Mouse (Mus musculus) kidney, postnatal 4 days (tissue): ENCODE results near the gene Utp14b.

Experiments
- DNase-seq, 2 experiments: peaks; one replicate each; pipeline ENCODE4 v3.0.0; 2021; ENCODE audit warnings: mixed read lengths in 2 of 2

Gene Utp14b

DNA sequence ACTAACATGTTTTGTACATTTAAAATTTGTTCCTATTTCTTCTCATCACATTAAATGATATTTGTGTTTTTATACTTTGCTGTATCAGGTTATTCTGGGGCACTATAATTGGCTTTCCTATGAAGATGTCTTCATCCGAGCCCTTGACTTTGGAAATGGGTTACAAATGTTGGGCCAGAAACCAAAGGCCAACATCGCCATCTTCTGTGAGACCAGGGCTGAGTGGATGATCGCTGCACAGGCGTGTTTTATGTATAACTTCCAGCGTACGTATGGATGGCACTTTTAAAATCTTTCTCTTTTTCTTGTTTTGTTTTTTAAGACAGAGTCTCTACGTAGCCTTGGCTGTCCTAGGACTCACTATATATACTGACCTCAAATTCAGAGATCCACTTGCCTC lies 30.3 kb downstream of the Utp14b start:
- no peak for DNase-seq

DNA sequence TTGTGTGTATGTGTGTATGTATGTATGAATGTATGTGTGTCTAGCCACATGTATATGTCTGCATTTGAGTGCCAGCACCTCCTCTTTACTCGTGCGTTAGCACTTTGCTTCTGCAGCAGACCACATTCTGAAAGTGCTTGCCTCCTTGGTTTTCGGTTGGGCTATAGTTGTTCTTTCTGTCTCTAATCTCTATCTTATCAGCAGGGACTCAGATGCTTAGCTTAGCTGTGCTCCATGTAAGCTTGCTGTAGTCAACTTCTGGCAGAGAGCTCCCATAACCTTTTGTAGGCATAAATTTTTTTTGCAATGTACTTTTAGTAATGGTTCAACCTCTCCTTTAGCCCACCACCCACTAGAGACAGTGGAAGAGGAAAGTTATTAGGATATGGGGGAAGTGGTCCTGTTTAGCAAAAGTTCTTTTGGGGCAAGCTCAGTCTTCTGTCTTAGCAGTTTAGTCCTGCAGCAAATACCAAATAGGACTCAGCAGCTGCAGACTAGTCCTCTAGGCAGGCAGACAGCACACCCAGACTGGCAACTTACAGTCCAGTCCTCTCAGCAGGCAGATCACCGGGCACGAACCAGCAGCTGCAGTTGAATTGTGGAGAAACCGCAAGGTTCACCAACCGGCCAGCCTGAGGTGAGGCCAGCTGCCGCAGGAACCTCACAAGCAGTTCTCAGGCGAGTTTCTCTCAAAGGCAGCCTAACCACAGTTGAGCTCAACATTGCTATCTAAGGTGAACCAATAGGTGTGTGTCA lies 36.8 kb downstream of the Utp14b start:
- no peak for DNase-seq

DNA sequence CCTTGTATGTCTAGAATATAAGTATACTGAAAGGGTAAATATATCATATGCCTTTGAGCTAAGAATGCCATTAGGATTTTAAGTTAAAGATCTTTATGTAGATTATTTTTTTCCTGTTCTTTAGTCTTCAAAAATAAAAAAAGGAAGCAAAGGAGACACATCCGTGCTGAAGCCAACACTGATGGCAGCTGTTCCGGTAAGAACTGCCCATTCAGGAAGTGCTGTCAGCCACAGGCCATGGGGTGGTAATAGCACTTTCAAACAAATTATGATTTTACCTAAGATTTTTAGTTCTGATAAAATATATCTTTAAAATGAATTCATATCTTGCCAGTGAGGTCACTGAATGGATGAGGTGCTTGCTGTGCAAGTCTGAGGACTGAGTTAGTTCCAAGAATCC lies 38.5 kb downstream of the Utp14b start:
- DNase-seq = no peak

DNA sequence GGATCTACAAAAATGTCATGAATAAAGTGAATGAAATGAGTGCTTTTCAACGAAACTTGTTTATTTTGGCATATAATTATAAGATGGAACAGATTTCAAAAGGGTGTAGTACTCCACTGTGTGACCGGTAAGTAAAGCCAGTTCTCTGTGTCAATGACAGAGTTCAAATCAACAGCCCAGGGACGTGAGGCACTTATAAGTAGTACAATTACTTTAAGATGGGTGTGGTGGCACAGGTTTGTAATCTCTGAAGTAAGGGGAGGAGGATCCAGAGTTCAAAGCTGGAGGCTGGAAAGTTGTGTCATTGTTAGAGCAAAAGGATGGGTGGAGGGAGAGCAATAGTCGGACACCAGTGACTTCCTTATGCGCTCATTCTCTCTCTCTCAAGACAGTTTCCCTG lies 39.1 kb downstream of the Utp14b start:
- no peak for DNase-seq

DNA sequence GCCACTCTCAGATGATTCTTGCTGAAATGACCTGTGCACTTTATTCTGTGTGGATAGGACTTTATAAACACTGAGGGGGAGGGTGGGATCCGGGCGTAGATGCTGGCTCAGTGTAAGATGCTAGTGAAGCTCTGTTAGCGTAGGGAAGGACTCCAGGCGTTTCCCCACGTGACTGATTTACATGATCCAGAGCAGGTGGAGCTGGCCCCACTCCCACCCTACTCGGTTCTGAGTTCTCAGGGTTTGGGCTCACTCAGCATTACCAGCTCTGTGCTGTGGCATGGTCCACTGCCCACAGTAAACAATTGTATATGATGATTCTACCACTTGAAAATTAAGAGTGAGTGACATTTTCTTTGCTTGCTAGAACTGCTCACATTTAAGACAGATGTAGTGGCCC lies 40.3 kb downstream of the Utp14b start:
- peak; percentile 7 to 28 for DNase-seq

- no peak for DNase-seq
These were observed 43.9 kb downstream of the Utp14b start for GRCm38 (mm10) chr1:78701740-78702139.

- no peak for DNase-seq
These were observed 44.6 kb downstream of the Utp14b start for GRCm38 (mm10) chr1:78702282-78702963.

- DNase-seq = no peak
These were observed 45.1 kb downstream of the Utp14b start for GRCm38 (mm10) chr1:78702964-78703285.

DNA sequence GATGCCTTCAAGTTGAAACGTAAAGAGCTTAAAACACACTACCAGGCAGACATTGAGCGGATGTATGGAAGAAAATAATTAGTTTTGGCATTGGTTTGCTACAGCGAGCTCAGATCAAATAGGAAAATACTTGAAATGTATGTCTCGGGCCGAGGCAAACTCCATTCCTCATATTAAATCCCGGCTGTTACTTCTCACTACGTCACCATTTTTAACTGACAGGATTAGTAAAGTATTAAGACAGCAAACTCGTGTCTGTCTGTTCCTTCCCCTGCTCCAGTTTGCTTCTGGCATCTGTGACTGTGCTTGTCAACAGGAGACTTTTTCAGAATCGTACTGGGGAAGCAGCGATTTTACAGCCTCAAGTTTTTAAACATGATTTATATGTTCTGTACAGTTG lies 48.5 kb downstream of the Utp14b start:
- DNase-seq = no peak

GRCm38 (mm10) chr1:78707280-78707679 lies 49.4 kb downstream of the Utp14b start:
- peak in 1 of 2 experiments; percentile 28 for DNase-seq

DNA sequence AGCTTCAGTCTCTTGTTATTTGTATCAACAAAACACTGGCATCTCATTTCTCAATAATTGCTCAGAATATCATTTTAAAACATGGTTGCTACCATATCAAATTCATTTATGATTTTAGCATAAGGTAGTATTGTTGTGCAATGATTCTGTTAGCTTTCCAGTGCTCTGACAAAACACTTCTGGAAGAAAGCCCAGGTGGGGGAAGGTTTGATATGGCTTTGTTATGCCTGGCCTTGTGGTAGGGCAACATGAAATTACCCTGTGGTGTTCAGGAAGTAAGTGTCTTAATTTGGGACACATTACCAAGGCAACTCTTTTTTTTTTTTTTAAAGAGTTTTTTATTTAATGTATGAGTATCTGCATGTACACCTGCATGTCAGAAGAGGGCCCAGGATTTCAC lies 52.2 kb downstream of the Utp14b start:
- no peak for DNase-seq

DNA sequence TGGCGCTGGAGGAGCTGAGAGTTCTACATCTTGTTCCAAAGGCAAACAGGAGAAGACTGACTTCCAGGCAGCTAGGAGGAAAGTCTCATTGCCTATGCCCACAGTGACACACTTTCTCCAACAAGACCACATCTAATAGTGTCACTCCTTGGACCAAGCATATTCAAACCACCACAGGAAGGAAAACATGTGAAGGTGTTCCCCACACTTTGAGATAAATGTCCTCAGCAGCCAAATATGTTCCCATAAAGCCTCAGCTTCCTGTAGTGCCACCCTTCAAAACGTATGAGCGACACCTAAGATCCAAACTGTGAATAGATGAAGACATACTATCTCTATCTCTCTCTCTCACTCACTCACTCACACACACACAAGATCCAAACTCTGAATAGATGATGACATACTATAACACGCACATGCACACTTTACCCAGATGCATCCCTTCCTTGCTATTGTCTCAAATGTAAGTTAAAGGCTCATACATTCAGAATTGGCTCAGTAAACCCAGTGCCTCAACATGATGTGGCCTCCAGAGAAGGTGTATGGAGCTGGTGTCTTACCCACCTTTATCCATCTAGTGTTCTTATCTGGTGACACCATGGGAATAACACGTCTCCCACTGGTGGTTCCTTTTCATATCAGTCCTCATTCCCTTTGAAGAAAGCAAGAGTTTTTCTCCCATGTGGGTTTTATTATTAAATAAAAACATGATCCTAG lies 52.9 kb downstream of the Utp14b start:
- DNase-seq = no peak
